In genomic region chr13:46272811-46273452, GRCm38 (mm10) we compare ENCODE assay signal across 7 mouse cellular contexts. TPM values are rescaled to one million over a fixed set of nuclear protein-coding genes. Genes with fewer than 3 reads are reported as not detected.
A peak's percentile ranks its signal among the peaks of the same experiment; 100 is the strongest.
DNase-seq lines count a peak whose midpoint lies in the region; ATAC-seq lines count a peak whose summit lies in the region.

No protein-coding gene starts in this region.

- H3K4me1 ChIP-seq in embryonic facial prominence, embryonic 13.5 days, result peaks cover 32% of the 10 kb centered on the region
- H3K4me1 ChIP-seq in hindbrain, embryonic 12.5 days, result peaks cover 32% of the 10 kb centered on the region
- H3K4me1 ChIP-seq in midbrain, embryonic 10.5 days, result peaks cover 31% of the 10 kb centered on the region

- peak; percentile 43 for DNase-seq in NIH3T3 (ENCODE audit: low read depth)
- peak; percentile 32 for DNase-seq in midbrain, embryonic 10.5 days (ENCODE audit: low spot score)
- DNase-seq in cerebellum, adult 9-10 months, result no peak
- no peak for DNase-seq in spleen, postnatal 10 days (ENCODE audit: low spot score in 2 of 2)
- DNase-seq in thymus, postnatal 36 days, result no peak

- H3K27me3 ChIP-seq in embryonic facial prominence, embryonic 13.5 days, result no peaks in the 10 kb centered on the region
- no peaks in the 10 kb centered on the region for H3K27me3 ChIP-seq in hindbrain, embryonic 12.5 days
- no peaks in the 10 kb centered on the region; the same call in 1 of the 2 replicates for H3K27me3 ChIP-seq in midbrain, embryonic 10.5 days (ENCODE audit: low read depth, poor library complexity, severe bottlenecking)

- no peaks in the 10 kb centered on the region for H3K9me3 ChIP-seq in embryonic facial prominence, embryonic 13.5 days
- no peaks in the 10 kb centered on the region for H3K9me3 ChIP-seq in hindbrain, embryonic 12.5 days (replicated peaks)
- H3K9me3 ChIP-seq in midbrain, embryonic 10.5 days (replicated peaks), result no peaks in the 10 kb centered on the region

- H3K27ac ChIP-seq in embryonic facial prominence, embryonic 13.5 days, result peak overlapping the region; percentile 74
- no peak overlapping the region for H3K27ac ChIP-seq in hindbrain, embryonic 12.5 days
- H3K27ac ChIP-seq in midbrain, embryonic 10.5 days (replicated peaks), result peak overlapping the region; percentile 67

- peak; percentile 26; the same call in 1 of the 2 replicates for ATAC-seq in embryonic facial prominence, embryonic 13.5 days (ENCODE audit: insufficient number of reproducible peaks, insufficient read depth, low FRiP score, low TSS enrichment, low read depth)
- ATAC-seq in hindbrain, embryonic 12.5 days (ENCODE audit: low FRiP score), result no peak

- H3K9ac ChIP-seq in embryonic facial prominence, embryonic 13.5 days, result peak overlapping the region; percentile 49; the same call in 1 of the 2 replicates
- peak overlapping the region; percentile 49 for H3K9ac ChIP-seq in hindbrain, embryonic 12.5 days

- no peaks in the 10 kb centered on the region for H3K36me3 ChIP-seq in embryonic facial prominence, embryonic 13.5 days
- no peaks in the 10 kb centered on the region for H3K36me3 ChIP-seq in hindbrain, embryonic 12.5 days
- H3K36me3 ChIP-seq in midbrain, embryonic 10.5 days, result no peaks in the 10 kb centered on the region

- peak overlapping the region; percentile 26 for H3K4me3 ChIP-seq in embryonic facial prominence, embryonic 13.5 days
- H3K4me3 ChIP-seq in hindbrain, embryonic 12.5 days, result no peak overlapping the region; the same call in 1 of the 2 replicates
- peak overlapping the region; percentile 46 for H3K4me3 ChIP-seq in midbrain, embryonic 10.5 days

- 6% methylated on average over 17 of the region's 17 CpGs for WGBS in embryonic facial prominence, embryonic 13.5 days
- 15% methylated on average over 17 of the region's 17 CpGs for WGBS in hindbrain, embryonic 12.5 days
- WGBS in midbrain, embryonic 10.5 days, result 14% methylated on average over 17 of the region's 17 CpGs

- H3K4me2 ChIP-seq in embryonic facial prominence, embryonic 13.5 days, result peak overlapping the region; percentile 57
- peak overlapping the region; percentile 48 for H3K4me2 ChIP-seq in hindbrain, embryonic 12.5 days (replicated peaks)

RNA-seq across cellular contexts. Expression of gene Stmnd1, which starts 0.6 kb away (rescaled TPM):
- not detected in 2 replicates for polyA plus RNA-seq in embryonic facial prominence, embryonic 13.5 days (2015; fragmentation: Nextera tagmentation; extraction: Ambion mirVana)
- polyA plus RNA-seq in hindbrain, embryonic 12.5 days (2016; fragmentation: Nextera tagmentation; extraction: Ambion mirVana), result 0.27 TPM in 1 of 2 replicates, not detected in the other
- polyA plus RNA-seq in midbrain, embryonic 10.5 days (2016; fragmentation: Nextera tagmentation; extraction: Ambion mirVana), result not detected in 2 replicates

Comparison
In these comparisons a context has a peak if more than half of its experiments do, and no peak if none do; other contexts are left out.
1. DNase-seq: peak in NIH3T3 (single experiment) and midbrain, embryonic 10.5 days (single experiment); none in cerebellum, adult 9-10 months (single experiment), spleen, postnatal 10 days (0 of 2) and thymus, postnatal 36 days (0 of 2).